Mouse (Mus musculus) cortical plate, adult 2 months (tissue): ENCODE results near the gene Themis2.

Source experiments
- CTCF ChIP-seq: fragments of 200-500 bp; IDR thresholded peaks from 2 replicates; pipeline ENCODE4 v1.5.1; 2011; ENCODE audit warnings: mild to moderate bottlenecking, control low read depth, low read length; ENCODE audit not compliant: insufficient read depth; ENCODE audit errors: extremely low read depth
- POLR2A ChIP-seq: fragments of 200-500 bp; IDR thresholded peaks from 2 replicates; pipeline ENCODE4 v1.6.1; 2011; ENCODE audit warnings: mild to moderate bottlenecking, low read length, control low read depth; ENCODE audit not compliant: insufficient read depth; ENCODE audit errors: extremely low read depth

DNA sequence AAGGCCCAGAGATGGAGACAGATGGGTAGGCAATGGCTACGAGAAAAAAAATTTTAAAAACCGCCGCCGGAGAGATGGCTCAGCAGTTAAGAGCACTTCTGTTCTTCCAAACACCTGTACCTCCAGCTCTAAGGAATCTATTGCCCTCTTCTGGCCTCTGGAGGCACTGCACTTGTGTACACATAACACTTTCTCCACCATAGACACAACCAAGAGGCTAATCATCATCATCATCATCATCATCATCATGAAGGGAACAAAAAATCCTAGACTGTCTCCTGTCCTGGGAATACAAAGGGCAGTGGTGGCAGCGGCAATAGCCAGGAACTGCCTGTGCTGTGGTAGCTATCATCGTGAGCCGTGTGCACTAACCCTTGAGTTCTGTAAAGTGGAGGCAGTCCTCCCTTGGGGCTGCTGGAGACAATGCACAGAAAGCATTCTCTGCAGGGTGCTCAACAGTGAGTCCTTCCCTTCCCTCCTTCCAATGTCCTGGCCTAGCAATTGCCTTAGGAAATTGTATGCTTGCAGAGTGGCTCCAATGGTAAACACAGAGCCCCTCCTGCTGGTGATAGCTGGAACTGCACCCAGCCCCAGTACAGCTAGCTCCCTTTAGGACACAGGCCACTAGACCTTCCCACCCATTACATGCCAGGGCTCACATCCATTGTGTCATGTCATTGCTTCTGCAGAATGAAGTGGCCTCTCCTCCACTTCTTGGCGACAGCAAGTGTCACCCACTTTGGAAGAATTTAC lies 27.6 kb upstream of the Themis2 start:
- TF ChIP-seq POLR2A (no peak), CTCF (peak; percentile 73)
